Mouse (Mus musculus) embryonic fibroblast, embryonic 13.5 days (primary cell): Measurements from ENCODE around the gene Mrpl58. TPM values are rescaled to one million over a fixed set of nuclear protein-coding genes. Genes with fewer than 3 reads are reported as not detected.

Experiments used
- H3K27ac ChIP-seq: 2 replicates; pipeline ENCODE4 v1.5.1; 2012; ENCODE audit warnings: low read length, control low read depth, inconsistent platforms; ENCODE audit not compliant: insufficient read depth
- H3K4me1 ChIP-seq: 2 replicates; pipeline ENCODE4 v1.6.1; 2011; ENCODE audit warnings: low read length; ENCODE audit not compliant: control insufficient read depth, insufficient read depth
- H3K4me3 ChIP-seq: 2 replicates; pipeline ENCODE4 v1.5.1; 2011; ENCODE audit warnings: mild to moderate bottlenecking, control low read depth, low read length; ENCODE audit not compliant: insufficient read depth
- CTCF ChIP-seq: IDR thresholded peaks from 2 replicates; pipeline ENCODE4 v1.5.1; 2011; ENCODE audit warnings: mild to moderate bottlenecking, control low read depth, low read length, moderate library complexity, borderline replicate concordance; ENCODE audit not compliant: insufficient read depth
- POLR2A ChIP-seq: IDR thresholded peaks from 2 replicates; pipeline ENCODE4 v1.6.1; 2011; ENCODE audit warnings: low read depth, mild to moderate bottlenecking, control low read depth, low read length, moderate library complexity
- polyA plus RNA-seq: library from polyadenylated mRNA; stranded (reverse); fragments of >200 nt; gene quantifications from 2 replicates; pipeline ENCODE4 v1.2.4, GENCODE M21; 2011; ENCODE audit warnings: low read depth; ENCODE audit not compliant: missing spikeins, insufficient read length

Gene Mrpl58
- polyA plus RNA-seq, 1 experiment: 46.6 TPM

DNA sequence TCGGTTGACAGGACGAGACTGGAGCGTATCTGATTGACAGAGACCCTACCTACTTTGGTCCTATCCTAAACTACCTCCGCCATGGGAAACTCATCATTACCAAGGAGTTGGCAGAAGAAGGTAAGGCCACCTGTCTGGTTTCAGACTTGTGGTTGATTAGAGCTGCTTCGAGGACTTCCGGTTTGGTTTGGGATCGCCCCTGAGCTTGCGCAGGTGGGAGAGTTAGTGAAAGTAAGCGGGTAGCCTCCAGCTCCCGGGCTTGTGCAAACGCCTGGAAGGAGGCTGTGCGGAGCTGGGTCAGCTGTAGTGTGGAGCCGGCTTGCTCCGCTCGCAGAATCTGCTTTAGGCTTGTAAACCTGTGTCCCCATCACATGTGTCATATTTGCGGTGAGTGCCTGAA is 18.4 kb downstream of the Mrpl58 start:
- Histone ChIP-seq H3K4me1 (peaks cover 6% of the 10 kb centered on the region), H3K4me3 (no peak overlapping the region), H3K27ac (no peak overlapping the region)
- TF ChIP-seq POLR2A (no peak), CTCF (no peak)

GRCm38 (mm10) chr11:115423091-115423490 is 19.5 kb downstream of the Mrpl58 start:
- TF ChIP-seq CTCF (no peak), POLR2A (no peak)
- Histone ChIP-seq H3K4me1 (peaks cover 6% of the 10 kb centered on the region), H3K27ac (no peak overlapping the region), H3K4me3 (no peak overlapping the region)

- Histone ChIP-seq H3K4me1 (peaks cover 6% of the 10 kb centered on the region), H3K27ac (no peak overlapping the region), H3K4me3 (no peak overlapping the region)
- TF ChIP-seq POLR2A (no peak), CTCF (no peak)
Measured at GRCm38 (mm10) chr11:115424666-115425065, 21.1 kb downstream of the Mrpl58 start.

GRCm38 (mm10) chr11:115425671-115426070 is 22.1 kb downstream of the Mrpl58 start:
- no peak for TF ChIP-seq POLR2A
- no peak for TF ChIP-seq CTCF
- H3K27ac ChIP-seq: no peak overlapping the region

GRCm38 (mm10) chr11:115427482-115428331 is 24.2 kb downstream of the Mrpl58 start:
- Histone ChIP-seq H3K4me3 (no peak overlapping the region), H3K27ac (no peak overlapping the region), H3K4me1 (no peaks in the 10 kb centered on the region)
- TF ChIP-seq POLR2A (peak; percentile 39; the same call in 1 of the 2 replicates), CTCF (peak; percentile 74)

More at GRCm38 (mm10) chr11:115425671-115426070, 22.1 kb downstream of the Mrpl58 start:
- Histone ChIP-seq H3K4me1 (peaks cover 6% of the 10 kb centered on the region), H3K4me3 (no peak overlapping the region)

- Histone ChIP-seq H3K4me3 (no peak overlapping the region), H3K27ac (no peak overlapping the region), H3K4me1 (no peaks in the 10 kb centered on the region)
- TF ChIP-seq CTCF (no peak), POLR2A (no peak)
Measured at GRCm38 (mm10) chr11:115429307-115429706, 25.8 kb downstream of the Mrpl58 start.

DNA sequence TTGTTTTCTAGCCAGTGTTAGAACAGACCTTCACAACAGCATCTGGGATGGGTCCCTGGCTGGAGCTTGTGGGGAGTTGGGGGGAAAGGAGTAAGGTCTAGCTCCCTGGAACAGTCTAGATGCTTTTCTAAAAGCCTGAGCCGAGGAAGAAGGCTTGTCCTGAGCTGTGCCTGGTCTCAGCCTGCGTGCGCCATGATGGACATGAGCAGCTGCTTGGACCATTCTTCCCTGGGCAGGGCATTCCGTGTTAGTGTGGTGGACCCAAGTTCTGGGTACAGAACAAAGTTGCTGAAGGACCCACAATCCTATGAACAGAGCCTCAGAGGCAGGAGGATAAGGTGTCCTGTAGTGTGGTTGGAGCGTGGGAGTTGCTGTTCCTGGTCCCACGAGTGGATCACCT is 27.0 kb downstream of the Mrpl58 start:
- H3K27ac ChIP-seq: no peak overlapping the region
- no peak overlapping the region for H3K4me3 ChIP-seq
- no peaks in the 10 kb centered on the region; the same call in 1 of the 2 replicates for H3K4me1 ChIP-seq
- no peak for TF ChIP-seq POLR2A

DNA sequence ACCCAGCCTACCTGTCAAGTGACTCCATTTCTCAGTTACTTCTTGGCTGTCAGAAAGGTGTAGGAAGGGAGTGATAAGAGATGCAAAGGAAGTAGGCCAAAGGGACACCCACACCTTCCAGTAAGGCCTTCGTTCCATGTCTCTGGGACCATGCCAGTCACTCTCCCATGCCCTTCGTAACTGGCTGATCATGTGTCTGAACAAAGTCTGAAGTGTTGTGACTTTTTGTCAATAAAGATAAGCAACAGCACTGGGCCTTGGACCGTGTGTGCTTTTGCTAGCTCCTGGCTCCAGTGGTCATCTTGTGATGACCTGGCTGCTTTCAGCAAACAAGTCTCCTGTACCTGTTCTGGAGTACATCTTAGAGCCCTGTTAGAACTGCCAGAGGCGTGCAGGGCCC is 29.3 kb downstream of the Mrpl58 start:
- Histone ChIP-seq H3K4me3 (no peak overlapping the region), H3K4me1 (peaks cover 4% of the 10 kb centered on the region; the same call in 1 of the 2 replicates), H3K27ac (no peak overlapping the region)
- TF ChIP-seq POLR2A (no peak), CTCF (no peak)

DNA sequence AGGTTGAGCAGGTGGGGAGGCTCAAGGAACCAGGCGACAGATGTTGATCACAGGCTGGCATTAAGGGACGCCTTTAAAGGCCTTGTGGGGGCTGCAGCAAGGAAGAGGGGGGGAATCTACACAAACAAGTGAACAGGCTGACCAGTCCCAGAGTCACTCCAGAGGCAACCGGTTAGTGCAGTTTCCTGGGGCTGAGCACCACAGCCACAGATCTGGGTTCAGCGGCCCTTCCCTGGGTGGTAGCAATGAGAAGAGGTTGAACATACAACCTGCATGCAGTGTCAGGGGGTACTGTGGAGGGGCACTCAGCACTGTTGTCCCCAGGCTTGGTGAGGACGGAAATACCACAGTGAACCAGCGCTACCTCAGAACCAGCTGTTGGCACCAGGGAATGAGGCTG is 29.8 kb downstream of the Mrpl58 start:
- Histone ChIP-seq H3K27ac (no peak overlapping the region), H3K4me1 (peaks cover 4% of the 10 kb centered on the region; the same call in 1 of the 2 replicates), H3K4me3 (no peak overlapping the region)
- TF ChIP-seq POLR2A (no peak), CTCF (no peak)

DNA sequence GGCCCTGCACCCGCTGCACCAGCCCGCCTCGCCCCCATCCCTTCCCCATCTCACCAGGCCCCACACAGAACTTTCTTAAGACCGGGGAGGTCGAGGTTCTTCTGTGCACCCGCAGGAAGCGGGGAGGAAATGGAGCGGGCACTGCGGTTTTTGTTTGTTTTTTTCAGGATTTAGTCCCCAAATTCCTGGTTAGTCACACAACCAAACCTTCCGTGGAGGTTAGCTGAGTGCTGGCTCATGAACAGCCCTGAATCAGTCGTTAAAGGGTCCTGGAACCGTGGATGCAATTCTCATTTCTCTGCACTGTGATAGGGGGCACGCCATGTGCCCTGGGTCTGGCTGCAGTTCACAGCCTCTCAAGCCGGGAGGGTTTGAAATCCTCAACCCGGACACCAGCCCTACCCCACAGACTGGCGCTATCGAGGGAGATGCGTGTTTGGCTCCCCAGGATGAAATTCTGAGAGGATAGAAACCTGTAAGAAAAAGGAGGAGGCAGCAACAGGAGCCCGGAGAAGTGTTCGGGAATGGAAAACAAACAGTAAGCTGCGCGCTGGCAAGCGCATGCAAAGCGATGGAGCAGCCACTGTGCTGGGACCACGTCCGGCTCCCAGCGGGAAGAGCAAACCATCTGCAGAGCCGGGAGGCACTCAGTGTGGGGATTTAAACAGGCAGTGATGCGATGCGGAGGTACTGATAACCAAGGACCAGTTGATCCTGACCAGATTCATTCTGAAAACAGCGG is 32.2 kb downstream of the Mrpl58 start:
- peaks cover 4% of the 10 kb centered on the region; the same call in 1 of the 2 replicates for H3K4me1 ChIP-seq
- TF ChIP-seq CTCF: no peak
- no peak for TF ChIP-seq POLR2A
- H3K4me3 ChIP-seq: no peak overlapping the region
- H3K27ac ChIP-seq: no peak overlapping the region
